Mouse (Mus musculus) heart, embryonic 16.5 days (tissue): ENCODE measurements around the gene S100a2. TPM values are rescaled to one million over a fixed set of nuclear protein-coding genes. Genes with fewer than 3 reads are reported as not detected.

Source experiments
- ATAC-seq: fragments of 200-750 bp; cut with Nextera tagmentation; replicated peaks from 2 replicates; pipeline ENCODE4 v1.8.0; 2017; ENCODE audit warnings: moderate number of reproducible peaks; ENCODE audit not compliant: insufficient read depth, low FRiP score; ENCODE audit errors: extremely low read depth
- H3K27ac ChIP-seq: fragments of 300-500 bp; sonication (generic); 2 replicates; pipeline ENCODE4 v1.5.1; 2014; ENCODE audit warnings: mild to moderate bottlenecking, low read length, control low read depth, moderate library complexity
- H3K27me3 ChIP-seq: fragments of 300-500 bp; sonication (generic); 2 replicates; pipeline ENCODE4 v1.6.1; 2014; ENCODE audit warnings: low read length, mixed read lengths; ENCODE audit not compliant: control insufficient read depth, insufficient read depth
- H3K36me3 ChIP-seq: fragments of 300-500 bp; sonication (generic); 2 replicates; pipeline ENCODE4 v1.6.1; 2014; ENCODE audit not compliant: control insufficient read depth, insufficient read depth
- H3K4me1 ChIP-seq: fragments of 300-500 bp; sonication (generic); 2 replicates; pipeline ENCODE4 v1.6.1; 2014; ENCODE audit warnings: low read length, mixed read lengths; ENCODE audit not compliant: control insufficient read depth, insufficient read depth
- H3K4me2 ChIP-seq: fragments of 300-500 bp; sonication (generic); 2 replicates; pipeline ENCODE4 v1.6.1; 2014; ENCODE audit warnings: low read depth, mild to moderate bottlenecking, control low read depth, low read length
- H3K4me3 ChIP-seq: fragments of 300-500 bp; sonication (generic); 2 replicates; pipeline ENCODE4 v1.5.1; 2014; ENCODE audit warnings: mild to moderate bottlenecking, control low read depth, low read length
- H3K9ac ChIP-seq: fragments of 300-500 bp; sonication (generic); 2 replicates; pipeline ENCODE4 v1.6.1; 2014; ENCODE audit warnings: low read length, control low read depth
- H3K9me3 ChIP-seq: fragments of 300-500 bp; sonication (generic); replicated peaks from 2 replicates; pipeline ENCODE4 v1.6.1; 2016; ENCODE audit warnings: low read length; ENCODE audit not compliant: control insufficient read depth
- WGBS: fragments of 180-500 bp; shearing (Covaris S2); extraction: QIAGEN DNeasy Blood & Tissue Kit; methylation state at CpG from one replicate; pipeline ENCODE4 v1.1.7; 2014; 5-methylcytosine and 5-hydroxymethylcytosine counted together
- polyA plus RNA-seq: library from polyadenylated mRNA; unstranded; fragments of >200 nt; fragmentation: Nextera tagmentation; extraction: Ambion mirVana; gene quantifications from 2 replicates; pipeline ENCODE4 v1.2.1, GENCODE M21; 2015

Gene S100a2
- polyA plus RNA-seq: not detected in 2 replicates

DNA sequence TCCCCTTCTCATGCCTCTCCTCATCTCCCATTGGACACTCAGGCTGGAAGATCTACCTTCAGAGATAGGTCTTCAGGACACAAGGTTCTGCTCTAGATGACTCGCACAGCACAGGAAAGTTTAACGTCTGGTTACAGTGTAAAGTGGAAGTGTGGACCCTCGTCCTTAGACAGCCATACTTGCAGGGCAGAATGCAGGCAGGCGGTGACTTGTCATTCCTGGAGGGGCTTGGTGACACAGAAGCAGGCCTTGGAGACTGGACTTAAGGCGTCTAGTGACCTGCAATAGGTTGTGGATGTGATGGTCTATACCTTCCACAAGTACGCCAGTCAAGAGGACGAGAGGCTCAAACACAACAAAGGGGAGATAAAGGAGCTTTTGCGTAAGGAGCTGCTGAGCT is at the start of gene S100a2:
TSS of gene S100a2 (plus strand) at position 301 of the 400 bp plus-strand sequence.
- 77% methylated on average over 8 of the region's 8 CpGs for WGBS
- H3K4me3 ChIP-seq: no peak within 1 kb of the TSS
- H3K27me3 ChIP-seq: no peaks in the 10 kb centered on the region
- H3K27ac ChIP-seq: no peak within 1 kb of the TSS
- ATAC-seq: no peak
- H3K9ac ChIP-seq: no peak within 1 kb of the TSS
- peaks cover 9% of the 10 kb centered on the region; the same call in 1 of the 2 replicates for H3K4me1 ChIP-seq
- H3K36me3 ChIP-seq: no peaks in the 10 kb centered on the region
- H3K9me3 ChIP-seq: 0 out of 2 replicates have a peak, but pooled peaks cover 3% of the 10 kb centered on the region
- no peak within 1 kb of the TSS for H3K4me2 ChIP-seq

DNA sequence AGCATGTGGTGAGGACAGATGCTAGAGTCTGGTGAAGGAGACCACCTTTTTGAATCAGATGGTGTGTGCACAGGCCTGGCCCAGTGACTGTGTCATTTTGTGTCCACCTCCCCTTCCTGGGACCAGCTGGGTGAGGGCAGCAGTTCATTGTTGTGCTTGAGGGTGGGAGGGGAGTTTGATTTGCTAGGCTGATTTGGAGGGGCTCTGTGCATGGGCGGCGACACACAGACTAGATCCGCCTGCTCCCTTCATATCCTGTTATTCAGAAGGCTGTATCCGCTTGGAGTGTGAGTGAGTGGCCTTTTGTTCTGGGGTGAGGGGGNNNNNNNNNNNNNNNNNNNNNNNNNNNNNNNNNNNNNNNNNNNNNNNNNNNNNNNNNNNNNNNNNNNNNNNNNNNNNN is 49.1 kb upstream of the S100a2 start:
- no peaks in the 10 kb centered on the region for H3K36me3 ChIP-seq
- H3K4me3 ChIP-seq: peak overlapping the region; percentile 29
- WGBS: 60% methylated on average over 4 of the region's 4 CpGs
- peak overlapping the region; percentile 27 for H3K4me2 ChIP-seq
- H3K9ac ChIP-seq: peak overlapping the region; percentile 38
- H3K27ac ChIP-seq: peak overlapping the region; percentile 70
- no peaks in the 10 kb centered on the region for H3K9me3 ChIP-seq
- peak; percentile 37; the same call in 1 of the 2 replicates for ATAC-seq
- H3K27me3 ChIP-seq: no peaks in the 10 kb centered on the region
- H3K4me1 ChIP-seq: peaks cover 8% of the 10 kb centered on the region; the same call in 1 of the 2 replicates

DNA sequence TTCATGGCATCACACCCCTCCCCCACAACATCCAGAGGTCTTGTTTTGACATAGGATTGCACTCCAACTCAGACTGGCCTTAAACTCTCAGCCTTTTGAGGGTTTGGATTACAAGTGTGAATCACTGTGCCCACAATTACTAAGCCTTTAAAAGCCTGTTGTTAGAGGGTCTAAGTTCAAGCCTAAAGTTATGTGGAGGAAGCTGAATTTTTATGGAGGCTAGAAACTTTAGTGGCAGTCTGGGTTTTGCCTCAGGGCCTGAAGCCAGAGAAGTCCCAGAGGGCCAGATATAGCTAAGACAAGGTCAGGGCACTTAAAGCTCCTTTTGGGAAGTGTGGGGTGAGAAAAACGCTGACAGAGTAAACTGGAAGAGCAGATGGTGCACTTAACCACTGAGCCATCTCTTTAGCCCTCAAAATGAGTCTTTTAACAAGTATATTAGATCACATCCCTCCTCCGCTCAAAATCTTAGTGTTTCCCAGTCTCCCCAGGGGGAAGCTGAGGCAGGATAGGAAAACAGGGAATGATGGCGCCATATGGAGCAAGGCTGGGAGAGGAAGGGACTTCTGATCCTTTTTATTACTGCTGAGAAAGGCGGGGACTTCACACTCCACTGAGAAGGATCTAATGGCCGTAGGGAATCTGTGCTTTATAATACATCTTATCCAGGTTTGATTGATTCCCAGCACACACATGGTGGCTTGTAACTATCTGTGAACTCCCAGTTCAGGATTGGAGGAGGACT is 40.2 kb upstream of the S100a2 start:
- H3K4me3 ChIP-seq: no peak overlapping the region
- no peak for ATAC-seq
- H3K36me3 ChIP-seq: no peaks in the 10 kb centered on the region
- H3K27ac ChIP-seq: no peak overlapping the region
- H3K9me3 ChIP-seq: no peaks in the 10 kb centered on the region
- peaks cover 5% of the 10 kb centered on the region for H3K4me1 ChIP-seq
- 62% methylated on average over 5 of the region's 5 CpGs for WGBS
- no peaks in the 10 kb centered on the region for H3K27me3 ChIP-seq
- no peak overlapping the region for H3K4me2 ChIP-seq
- H3K9ac ChIP-seq: no peak overlapping the region

DNA sequence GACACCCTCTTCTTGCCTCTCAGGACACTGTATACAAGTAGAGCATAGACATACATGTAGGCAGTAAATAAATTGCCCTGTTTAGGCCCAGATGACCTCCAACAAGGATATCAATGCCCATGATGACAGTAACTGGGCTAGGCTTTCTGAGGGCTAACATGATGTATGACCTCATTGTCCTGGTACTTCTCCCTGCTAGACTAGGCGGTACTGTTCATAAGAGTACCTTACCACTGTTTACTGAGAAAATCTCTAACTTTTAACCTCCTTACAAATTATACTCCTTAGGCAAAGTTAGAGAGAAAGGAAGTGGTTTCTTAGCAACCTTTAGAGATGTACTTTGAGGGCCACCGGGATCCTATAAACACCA is 39.6 kb upstream of the S100a2 start:
- H3K9me3 ChIP-seq: no peaks in the 10 kb centered on the region
- no peak overlapping the region for H3K9ac ChIP-seq
- no peak for ATAC-seq
- H3K27ac ChIP-seq: no peak overlapping the region
- H3K4me1 ChIP-seq: peaks cover 5% of the 10 kb centered on the region
- H3K36me3 ChIP-seq: no peaks in the 10 kb centered on the region
- H3K27me3 ChIP-seq: no peaks in the 10 kb centered on the region
- no peak overlapping the region for H3K4me3 ChIP-seq
- whole genome bisulfite sequencing: 79% methylated on average over 2 of the region's 2 CpGs
- no peak overlapping the region for H3K4me2 ChIP-seq

DNA sequence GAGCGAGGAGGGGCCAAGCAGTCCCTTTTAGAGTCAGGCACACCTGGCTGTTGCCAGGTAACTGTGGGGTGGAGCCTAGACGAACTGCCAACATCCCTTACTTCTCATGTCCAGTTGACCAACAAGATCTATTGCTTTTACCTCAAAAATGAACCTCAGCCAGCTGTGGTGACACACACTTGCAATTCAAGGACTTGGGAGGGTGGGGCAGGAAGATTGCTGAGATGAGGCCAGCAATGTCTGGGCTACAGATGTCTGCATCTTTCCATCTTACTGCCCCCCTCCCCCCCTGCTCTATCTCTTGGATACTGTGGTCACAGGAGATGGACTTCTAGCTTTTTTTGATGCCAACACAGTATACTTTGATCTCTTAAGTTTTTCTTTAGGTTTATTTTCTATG is 37.8 kb upstream of the S100a2 start:
- ATAC-seq: no peak
- no peak overlapping the region for H3K27ac ChIP-seq
- H3K9me3 ChIP-seq: no peaks in the 10 kb centered on the region
- 80% methylated on average over 2 of the region's 2 CpGs for WGBS
- no peaks in the 10 kb centered on the region for H3K36me3 ChIP-seq
- H3K4me3 ChIP-seq: no peak overlapping the region
- H3K4me2 ChIP-seq: no peak overlapping the region
- H3K4me1 ChIP-seq: peaks cover 5% of the 10 kb centered on the region
- no peak overlapping the region for H3K9ac ChIP-seq
- no peaks in the 10 kb centered on the region for H3K27me3 ChIP-seq

DNA sequence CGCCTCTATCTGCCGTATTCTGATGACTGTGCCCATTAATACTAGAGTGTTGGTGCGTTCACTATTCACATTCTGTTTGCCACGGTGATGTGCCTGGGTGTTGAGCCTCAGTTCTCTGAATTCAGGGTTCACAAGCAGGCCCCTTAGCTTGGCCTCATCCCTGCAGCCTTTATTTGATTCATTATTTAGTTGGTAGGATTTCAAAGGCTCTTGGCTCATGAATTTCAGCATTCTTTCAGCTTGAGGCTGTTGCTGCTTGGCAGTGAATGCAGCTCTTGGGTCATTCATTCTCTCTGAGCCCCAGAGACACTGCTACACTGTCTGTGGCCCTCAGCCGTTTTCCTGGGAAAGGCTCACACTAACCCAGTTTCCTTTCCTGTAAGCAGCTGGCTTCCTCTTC is 34.1 kb upstream of the S100a2 start:
- Histone ChIP-seq H3K4me2 (no peak overlapping the region), H3K27me3 (no peaks in the 10 kb centered on the region), H3K9me3 (no peaks in the 10 kb centered on the region), H3K4me1 (no peaks in the 10 kb centered on the region), H3K9ac (no peak overlapping the region), H3K27ac (no peak overlapping the region), H3K4me3 (no peak overlapping the region), H3K36me3 (no peaks in the 10 kb centered on the region)
- 70% methylated on average over 5 of the region's 5 CpGs for WGBS
- no peak for ATAC-seq

DNA sequence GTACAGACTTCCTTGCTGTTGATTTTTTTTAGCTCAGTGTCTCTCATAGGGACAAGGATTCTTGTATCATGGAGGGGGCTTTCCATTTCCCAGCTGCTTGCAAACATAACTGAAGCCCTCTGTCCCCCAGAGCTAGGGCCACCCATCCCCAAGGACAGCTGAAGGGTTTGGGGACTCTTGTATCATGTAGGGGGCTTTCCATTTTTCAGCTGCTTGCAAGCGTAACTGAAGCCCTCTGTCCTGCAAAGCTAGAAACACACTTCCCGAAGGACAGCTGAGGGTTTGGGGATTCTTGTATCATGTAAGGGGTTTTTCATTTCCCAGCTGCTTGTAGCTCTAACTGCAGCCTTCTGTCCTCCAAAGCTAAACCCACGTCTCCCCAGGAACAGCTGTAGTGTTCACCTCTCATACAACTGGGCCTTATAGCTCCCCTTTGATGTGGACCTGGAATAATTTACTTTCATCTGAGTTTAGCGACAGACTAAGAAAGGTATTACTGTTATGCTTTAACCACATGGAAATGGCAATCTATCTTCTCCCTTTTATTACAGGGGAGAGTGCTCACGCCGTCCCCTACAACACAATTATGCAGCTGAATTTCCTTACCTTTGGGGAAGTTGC is 29.9 kb upstream of the S100a2 start, which contains the start of gene S100a3:
TSS of gene S100a3 (plus strand) at position 571 of the 621 bp plus-strand sequence.
- Histone ChIP-seq H3K27me3 (no peaks in the 10 kb centered on the region), H3K9ac (no peak within 1 kb of the TSS), H3K4me3 (no peak within 1 kb of the TSS), H3K27ac (peak within 1 kb of the TSS; percentile 31), H3K4me2 (no peak within 1 kb of the TSS), H3K4me1 (no peaks in the 10 kb centered on the region), H3K9me3 (no peaks in the 10 kb centered on the region), H3K36me3 (no peaks in the 10 kb centered on the region)
- no peak for ATAC-seq
- 77% methylated on average over 6 of the region's 6 CpGs for WGBS

DNA sequence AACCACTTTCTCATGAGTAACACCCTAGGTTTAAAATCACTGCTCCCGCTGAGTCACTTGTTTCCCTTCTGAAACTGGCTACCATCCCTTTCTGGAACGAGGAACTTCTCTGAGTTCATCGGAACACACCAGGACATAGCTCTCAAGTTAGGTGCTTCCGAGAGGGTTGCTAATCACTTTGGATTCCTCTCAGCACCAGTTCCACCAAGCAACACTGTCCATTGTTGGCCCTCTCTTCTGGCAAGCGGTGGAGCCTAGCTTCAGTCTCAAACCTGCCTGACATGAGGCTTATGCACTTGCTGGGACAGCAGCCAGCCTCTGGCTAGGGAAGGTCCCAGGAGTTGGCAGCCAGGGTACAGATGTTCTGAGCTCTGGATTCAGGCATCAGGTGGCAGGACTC is 15.4 kb upstream of the S100a2 start:
- no peak for ATAC-seq
- Histone ChIP-seq H3K27ac (no peak overlapping the region), H3K9ac (no peak overlapping the region), H3K4me3 (no peak overlapping the region), H3K9me3 (no peaks in the 10 kb centered on the region), H3K36me3 (no peaks in the 10 kb centered on the region), H3K4me2 (no peak overlapping the region), H3K27me3 (no peaks in the 10 kb centered on the region), H3K4me1 (peaks cover 4% of the 10 kb centered on the region; the same call in 1 of the 2 replicates)
- 63% methylated on average over 5 of the region's 5 CpGs for WGBS

DNA sequence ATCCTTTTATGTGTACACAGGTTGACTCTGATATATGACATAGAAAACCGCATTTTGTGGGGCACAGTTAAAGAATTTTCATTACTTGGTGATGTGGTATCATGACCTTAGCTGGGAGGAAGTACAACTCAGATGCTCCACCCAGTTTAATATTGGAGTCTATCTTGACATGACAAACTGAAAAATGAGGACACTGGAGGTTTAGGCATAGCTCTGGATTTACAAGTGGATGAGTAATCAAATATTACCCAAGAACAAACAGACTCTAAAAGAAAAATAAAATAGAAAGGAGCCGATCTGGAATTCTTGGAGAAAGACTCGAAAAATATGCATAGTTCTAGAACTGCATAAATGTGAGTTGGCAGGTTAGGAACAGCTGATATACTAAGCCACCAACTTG is 14.7 kb upstream of the S100a2 start:
- H3K36me3 ChIP-seq: no peaks in the 10 kb centered on the region
- ATAC-seq: no peak
- peaks cover 4% of the 10 kb centered on the region; the same call in 1 of the 2 replicates for H3K4me1 ChIP-seq
- no peak overlapping the region for H3K27ac ChIP-seq
- no peak overlapping the region for H3K9ac ChIP-seq
- no peak overlapping the region for H3K4me2 ChIP-seq
- no peaks in the 10 kb centered on the region for H3K9me3 ChIP-seq
- no peaks in the 10 kb centered on the region for H3K27me3 ChIP-seq
- WGBS: 71% methylated on average over 3 of the region's 3 CpGs
- H3K4me3 ChIP-seq: no peak overlapping the region
